Mouse (Mus musculus): ENCODE data around the gene Tsr3.
A peak's percentile ranks its signal among the peaks of the same experiment; 100 is the strongest.

Tsr3 gene

DNA sequence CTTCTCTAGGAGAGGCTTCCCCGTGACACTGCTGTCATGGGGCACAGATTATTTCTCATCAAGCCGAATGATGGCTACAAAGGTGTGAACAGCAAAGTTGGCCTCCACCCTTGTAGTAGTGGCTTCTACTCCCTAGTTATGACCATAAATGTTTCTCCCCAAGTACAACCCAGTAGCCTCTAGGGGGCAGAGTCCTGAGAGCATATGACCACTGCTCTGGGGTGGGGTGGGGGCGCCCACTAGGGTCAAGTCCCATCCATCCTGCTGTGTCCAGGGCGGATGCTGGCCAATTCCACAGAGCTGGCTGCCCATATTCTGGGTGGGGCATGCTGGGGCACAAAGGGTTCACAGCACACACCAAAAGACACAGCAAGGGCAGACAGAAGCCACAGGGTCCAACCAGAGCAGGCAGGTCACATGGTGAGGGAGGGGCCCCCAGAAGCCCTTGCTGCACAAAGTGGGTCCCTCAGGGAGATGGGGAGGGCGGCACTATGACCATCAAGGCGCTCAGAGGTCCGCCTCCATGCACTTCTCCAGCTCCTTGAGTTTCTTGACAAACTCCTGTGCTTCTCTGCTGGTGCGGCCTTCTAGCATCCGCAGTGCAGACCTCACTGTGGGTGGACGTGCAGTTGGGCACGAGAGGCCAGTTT, 3.3 kb downstream of the Tsr3 start:
- DNase-seq (ENCODE audit: low spot score in 2 of 2) = no peak

DNA sequence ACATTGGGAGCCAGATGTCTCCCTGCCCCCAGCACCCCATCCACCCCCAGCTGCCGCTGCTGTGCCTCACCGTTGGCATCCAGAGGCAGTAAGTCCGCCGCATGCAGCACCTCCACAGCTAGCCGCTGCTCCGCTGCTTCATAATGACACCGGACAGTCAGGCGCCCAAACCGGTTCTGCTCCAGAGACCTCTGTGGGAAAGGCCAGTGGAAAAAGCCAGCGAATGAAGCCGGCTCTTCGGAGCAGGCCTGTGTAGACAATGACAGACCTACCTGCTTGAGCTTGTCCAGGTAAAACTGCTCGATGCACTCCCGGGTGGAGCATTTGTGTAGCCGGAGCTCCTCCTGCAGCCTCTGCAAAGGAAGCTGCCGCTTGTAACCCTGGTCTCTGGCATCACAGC, 4.3 kb downstream of the Tsr3 start:
- DNase-seq (ENCODE audit: low spot score in 2 of 2) = no peak

DNA sequence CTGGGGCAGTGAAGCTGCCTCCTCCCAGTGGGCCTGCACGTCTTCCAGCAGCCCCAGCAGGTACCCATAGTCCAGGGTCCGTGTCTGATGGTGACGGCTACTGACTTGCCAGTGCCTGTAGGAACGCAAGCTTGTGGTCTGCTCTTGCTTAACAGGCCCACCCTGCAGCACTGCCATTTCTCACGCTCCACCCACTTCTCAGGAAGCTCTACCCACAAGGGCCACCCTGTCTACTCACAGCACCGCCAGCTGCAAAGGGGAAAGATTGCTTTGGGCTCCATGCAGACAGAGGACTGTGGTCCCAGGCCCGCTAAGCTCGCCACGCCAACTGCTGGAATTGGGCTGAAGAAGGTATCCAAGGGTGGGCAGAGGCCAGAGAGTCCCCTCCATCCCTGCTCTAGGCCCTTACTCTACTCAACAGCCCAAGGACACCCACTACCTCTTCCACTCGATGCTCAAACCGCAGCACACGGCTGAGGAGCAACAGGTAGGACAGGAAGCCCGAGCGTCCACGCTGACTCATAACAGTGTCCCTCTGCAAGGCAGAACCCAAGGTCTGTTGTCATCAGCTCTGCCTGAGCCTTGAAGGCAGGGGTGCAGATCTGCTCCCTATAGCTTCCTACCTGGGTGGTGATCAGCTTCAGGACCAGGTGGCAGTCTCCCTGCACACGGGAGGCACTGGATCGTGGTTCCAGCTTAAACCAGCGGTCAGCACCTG, 8.2 kb downstream of the Tsr3 start:
- DNase-seq (ENCODE audit: low spot score in 2 of 2) = no peak

DNA sequence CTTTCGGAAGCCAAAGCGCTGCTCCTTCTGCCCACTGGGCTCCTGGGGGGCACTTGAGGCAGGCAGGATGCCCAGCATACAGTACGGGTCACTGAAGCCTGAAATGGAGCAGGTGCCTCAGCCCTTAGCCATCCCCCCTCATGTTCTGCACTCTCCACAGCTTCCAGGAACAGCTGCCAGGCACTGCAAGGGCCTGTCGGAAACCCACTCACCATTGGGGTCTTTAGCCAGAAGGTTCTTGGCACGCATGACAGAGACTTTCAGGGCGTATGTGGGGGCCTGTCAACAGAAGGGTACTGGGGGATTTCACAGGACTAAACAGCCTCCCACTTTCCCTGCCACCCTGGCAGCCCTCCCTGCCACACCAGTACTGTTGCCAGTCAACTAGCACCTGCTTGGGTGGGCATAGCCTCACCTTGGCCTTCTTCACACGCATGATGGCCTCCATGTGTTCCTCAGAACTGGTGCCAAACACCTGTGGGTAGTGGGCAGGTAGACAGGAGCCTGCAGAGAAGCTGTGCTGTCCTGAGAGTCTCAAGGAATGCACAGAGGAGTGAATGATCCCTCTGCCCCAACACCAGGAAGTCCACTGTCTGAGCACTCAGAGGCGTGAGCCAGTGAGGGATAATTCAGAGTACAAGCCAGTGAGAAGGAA, 10.3 kb downstream of the Tsr3 start:
- peak in 1 of 2 experiments; percentile 54 for DNase-seq (ENCODE audit: low spot score in 2 of 2)

DNA sequence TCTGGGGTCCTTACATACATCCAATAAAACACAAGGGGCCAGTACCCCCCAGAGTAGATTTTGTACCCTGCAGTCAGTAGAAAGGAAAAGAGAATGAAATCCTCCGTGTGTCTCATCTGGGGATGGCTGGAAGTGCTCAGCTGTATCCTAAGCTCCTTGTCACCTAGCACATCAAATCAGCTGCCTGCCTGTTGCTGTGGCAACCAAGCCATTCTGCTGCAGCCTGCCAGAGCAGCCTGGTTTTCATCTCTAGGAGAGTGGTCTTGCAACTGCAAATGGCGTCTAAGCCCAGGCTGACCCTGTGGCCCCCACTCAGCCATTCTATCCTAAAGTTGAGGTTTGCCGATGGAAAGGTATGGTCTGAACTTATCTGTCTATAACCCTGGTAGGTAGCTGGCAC, 12.7 kb downstream of the Tsr3 start:
- no peak for DNase-seq (ENCODE audit: low spot score in 2 of 2)

DNA sequence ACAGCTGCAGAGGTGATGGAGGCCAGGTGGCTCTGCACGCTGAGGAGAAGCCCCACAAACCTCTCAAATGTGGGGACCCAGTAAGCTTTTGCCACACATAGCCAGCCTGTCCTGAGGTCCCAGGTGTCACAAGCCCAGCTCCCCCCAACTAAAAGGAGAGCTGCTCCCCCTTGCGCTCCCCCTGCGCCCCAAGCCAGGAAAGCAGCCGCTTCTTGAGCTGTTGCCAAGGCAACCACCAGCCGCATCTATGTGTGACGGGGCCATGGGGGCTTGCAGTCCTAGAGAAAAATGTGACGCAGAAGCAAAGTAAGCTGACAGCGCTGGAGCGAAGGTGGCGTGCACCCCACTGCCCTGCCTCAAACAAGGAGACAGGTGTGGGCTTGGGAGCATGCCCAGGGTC, 13.8 kb downstream of the Tsr3 start:
- DNase-seq (ENCODE audit: low spot score in 2 of 2) = no peak

DNA sequence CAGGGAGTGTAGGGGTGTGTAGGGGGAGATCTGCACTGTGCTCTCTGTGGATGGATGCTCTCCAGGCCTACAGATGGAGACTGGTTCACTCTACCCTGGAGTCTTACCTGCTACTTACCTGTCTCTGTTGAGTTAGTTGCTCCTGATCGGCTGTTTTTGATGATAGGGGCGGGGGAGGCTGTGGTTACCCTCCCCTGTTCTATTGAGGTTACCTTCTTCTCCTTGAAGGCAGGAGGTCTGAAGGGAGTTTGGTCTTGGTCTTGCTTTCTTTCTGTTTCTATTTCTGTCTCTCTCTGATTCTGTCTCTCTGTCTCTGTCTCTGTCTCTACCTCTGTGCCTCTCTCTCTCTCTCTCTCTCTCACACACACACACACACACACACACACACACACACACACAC, 15.1 kb downstream of the Tsr3 start:
- DNase-seq (ENCODE audit: low spot score in 2 of 2) = no peak

DNA sequence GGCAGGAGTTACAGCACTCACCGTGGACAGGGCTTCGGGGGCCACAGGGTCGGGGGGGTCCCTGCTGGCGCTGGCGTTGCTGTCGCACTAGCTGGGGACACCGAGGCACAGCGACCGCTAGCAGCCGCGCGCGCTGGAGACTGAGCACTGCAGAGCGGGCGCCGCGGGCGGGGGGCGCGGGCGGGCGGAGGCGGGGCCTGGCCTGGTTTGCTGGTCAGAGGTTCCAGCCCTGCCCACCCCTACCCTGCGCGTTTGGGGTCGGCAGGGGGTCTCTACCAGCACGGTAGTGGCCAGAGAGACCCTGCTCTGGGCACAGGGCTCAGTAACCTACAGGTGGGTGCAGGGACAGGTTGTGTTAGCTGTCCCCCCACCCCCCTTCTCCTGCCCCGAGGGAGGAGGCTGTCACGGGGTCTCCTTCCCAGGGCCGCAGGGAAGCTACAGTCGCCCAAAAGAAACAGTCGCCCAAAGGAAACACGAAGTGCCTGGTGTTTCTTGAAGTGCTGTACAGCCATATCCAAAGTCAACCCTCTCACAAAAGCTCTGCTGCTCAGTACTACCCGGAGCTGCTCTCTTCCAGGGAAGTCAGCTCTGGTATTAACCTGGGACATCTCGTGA, 16.3 kb downstream of the Tsr3 start, which contains the start of gene Baiap3:
Baiap3 (minus strand) TSS at position 225 of the 615 bp plus-strand sequence.
- DNase-seq (ENCODE audit: low spot score in 2 of 2) = no peak

DNA sequence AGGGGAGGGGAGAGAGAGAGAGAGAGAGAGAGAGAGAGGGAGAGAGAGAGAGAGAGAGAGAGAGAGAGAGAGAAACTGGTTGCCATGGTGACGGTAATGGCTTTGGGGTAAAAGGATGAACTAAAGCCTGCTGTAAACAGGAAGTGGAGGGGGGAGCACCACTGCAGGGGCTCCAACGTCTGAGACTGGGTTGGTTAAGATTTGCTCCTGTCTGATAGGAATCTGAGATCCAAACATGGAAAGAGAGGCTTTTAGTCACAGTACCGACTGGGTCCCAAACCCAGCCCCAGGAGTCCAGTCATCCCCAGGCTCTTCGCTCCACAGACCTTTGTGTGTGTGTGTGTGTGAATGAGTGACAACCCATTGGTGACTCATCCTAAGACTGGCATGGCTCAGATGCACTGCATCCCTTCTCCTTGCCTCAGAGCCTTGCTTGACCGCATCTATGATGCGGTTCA, 17.9 kb downstream of the Tsr3 start:
- DNase-seq (ENCODE audit: low spot score in 2 of 2) = no peak

DNA sequence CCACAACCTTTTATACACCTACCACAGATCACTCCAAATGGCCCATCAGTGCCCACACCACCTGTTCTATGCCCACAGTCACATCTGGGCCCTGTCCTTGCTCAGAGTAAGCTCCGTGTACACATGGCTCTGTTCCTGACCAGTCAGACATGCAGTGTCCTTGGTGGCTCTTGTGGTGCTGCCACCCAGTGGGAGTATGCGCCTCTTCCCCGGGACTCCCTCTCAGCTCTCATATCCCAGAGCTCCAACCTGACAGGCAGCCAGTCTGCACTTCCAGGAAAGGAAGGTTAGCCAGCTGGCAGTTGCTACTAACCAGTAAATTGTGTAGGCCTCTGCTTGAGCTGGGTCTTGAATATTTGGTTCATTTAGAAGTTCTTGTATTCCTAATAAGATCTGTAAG, 24.5 kb downstream of the Tsr3 start:
- no peak for DNase-seq (ENCODE audit: low spot score in 2 of 2)

DNA sequence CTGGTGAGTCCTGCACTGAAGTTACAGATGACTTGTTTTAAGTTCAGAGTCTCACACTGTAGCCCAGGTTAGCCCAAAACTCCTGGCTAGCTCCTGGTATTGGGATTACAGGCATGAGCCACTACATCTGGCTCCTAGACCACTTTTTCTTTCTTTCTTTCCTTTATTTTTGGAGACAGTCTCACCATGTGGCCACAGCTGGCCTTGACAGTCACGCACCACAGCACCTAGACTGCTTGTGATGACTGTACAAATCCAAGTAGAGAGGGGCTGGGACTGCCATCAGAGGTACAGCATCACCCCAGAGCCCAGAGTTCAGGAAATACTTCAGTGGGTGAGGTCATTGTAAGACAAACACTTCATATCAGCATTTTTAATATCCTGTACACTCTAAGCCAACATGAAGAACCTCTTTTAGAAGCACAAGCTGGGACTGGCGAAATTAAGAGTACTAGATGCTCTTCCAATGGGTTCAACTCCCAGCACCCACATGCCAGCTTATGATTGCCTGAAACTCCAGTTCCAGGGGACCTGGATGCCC, 30.9 kb downstream of the Tsr3 start:
- DNase-seq (ENCODE audit: low spot score in 2 of 2) = no peak

DNA sequence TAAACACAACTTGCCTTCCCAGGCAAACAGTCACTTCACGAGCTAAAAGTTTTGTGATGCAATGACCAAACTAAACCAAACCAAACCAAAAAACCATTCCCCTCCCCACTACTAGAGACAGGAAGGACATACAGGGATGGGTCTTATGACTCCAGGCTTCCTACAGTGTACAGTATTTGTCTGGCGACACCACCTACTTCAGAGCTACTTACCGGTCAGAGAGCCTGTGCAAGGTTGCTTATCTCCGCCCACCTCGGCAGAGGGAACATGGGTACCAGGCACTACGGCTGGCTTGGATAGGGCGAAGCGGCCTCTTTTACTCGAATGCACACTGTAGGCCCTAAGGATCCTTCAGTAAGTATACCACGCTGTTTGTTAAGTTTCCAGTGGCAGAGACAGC, 32.4 kb downstream of the Tsr3 start:
- no peak for DNase-seq (ENCODE audit: low spot score in 2 of 2)

DNA sequence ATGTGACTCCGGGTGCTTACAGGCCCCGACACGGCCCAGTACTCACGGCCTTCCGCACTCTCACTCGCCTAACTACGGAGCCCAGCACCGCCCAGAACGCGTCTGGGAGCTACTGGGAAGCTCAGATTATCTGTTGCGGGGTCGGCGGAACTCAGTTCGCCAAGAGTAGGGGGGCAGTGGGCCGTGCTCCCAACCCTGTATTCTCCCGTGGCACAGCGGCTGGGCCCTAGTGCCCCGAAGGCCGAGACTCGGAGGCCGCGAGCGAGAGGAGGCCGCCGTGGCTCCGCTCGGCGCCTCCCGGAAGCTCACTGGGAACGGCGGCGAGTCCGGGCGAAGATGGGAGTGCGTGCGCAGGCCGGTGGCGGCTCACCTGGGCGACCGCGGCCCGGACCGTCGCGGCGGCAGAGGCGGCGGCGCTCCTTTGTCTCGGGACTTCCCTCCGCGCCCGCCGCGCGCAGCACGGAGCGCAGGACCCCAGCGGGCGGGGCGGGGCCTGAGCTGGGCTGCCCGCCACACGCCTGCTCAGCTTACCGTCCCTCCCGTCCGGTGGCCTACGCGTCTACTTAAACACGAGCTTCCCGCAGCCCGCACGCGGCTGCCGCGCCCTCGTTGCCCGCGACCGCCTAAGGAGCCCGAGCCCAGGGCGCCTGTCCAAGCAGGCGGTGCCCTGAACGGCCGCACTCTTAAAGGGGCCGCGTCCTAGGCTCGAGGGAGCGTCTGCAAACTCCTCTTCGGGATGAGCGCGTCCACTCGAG, 33.2 kb downstream of the Tsr3 start:
- peak; percentile 59 to 78 for DNase-seq (ENCODE audit: low spot score in 2 of 2)

DNA sequence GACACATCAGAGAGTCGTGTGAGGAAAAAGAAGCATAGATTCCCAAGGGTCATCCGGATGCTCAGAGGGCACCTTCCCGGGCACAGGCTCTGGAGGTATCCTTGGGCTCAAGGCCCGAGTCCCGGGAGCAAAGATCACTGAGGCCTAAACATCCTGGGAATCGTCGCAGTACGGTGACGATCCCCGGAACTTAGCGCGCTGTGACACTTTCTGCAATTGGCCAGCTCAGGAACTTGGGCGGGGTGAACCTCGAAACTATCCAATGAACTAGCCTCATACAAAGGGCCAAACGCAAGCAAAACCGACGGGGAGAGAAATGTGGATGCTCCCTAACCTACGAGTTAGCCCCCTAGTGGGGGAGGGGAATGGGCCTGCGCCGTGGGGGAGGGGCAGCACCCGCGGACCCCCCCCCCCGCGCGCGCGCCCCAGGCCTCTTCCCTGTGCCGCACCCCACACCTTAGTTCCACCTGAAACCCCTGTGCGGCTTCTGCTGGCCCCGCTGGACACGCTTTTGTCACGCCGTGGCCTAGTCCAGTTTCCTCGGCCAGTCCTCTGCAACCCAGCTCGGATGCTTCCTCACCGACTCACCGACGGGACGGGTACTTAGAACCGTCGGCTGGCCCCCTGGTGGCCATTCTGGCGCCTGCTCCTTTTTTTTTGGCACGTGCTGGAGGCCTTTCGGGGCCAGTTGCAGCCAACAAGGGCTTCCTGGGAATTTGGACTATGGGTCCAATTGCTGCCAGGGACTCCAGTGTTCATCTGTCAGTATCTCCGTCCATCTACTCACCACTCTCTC, 33.9 kb downstream of the Tsr3 start:
- peak; percentile 85 to 98 for DNase-seq (ENCODE audit: low spot score in 2 of 2)

DNA sequence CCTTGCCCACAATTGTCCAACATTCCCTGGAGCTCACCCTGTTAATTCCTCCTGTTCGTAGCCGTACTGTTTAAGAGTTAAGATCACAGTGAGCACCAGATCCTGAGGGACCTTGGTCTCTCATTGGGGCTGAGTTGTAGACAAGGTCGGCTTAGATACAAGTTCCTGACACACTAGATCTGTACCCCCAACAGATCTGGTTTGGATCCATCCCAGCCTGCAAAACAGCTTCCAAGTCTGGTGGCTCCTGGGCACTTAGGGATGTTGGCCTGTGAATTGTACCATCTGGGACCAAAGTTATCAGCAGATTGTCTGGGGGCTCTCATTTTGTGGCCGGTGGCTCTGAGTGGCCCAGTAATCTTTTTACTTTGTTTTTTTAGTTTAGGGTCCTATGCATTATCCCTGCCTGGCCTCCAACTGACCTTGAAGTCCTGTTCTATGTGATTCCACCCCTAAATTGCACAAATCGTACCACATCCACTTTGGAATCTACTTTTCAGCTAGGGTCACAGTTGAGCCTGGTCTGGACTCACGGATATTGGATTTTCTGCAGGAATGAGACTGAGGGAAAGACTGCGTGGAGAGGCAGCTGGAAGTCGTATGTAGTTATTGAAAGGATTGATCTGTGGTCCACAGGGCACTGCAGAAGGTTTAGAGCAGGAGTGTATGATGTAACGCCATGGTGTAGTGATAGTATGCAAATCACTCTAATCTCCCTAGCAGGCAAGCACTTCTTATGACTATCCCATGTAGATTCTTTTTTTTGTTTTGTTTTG, 34.8 kb downstream of the Tsr3 start, which contains the start of gene Ube2i:
Ube2i (minus strand) TSS at position 52 of the 776 bp plus-strand sequence.
- DNase-seq (ENCODE audit: low spot score in 2 of 2) = no peak

DNA sequence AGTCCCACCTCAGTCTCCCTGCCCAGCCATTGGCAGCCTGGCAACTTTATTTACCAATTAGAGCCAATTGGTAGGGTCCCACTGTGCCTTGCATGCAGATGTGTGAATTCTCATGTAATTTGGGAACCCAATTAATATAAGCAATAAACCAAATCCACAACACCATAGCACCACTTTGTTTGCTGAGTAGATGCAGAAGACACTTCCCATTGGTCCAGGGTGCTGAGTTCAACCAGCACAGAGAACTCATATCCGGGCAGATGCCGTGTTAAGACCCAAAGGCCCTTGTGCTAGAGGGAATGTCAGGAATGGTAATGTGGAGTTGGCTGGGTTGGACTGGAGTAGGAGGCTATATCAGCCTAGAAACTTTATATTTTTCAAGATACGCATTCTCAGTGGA, 35.9 kb downstream of the Tsr3 start:
- no peak for DNase-seq (ENCODE audit: low spot score in 2 of 2)

DNA sequence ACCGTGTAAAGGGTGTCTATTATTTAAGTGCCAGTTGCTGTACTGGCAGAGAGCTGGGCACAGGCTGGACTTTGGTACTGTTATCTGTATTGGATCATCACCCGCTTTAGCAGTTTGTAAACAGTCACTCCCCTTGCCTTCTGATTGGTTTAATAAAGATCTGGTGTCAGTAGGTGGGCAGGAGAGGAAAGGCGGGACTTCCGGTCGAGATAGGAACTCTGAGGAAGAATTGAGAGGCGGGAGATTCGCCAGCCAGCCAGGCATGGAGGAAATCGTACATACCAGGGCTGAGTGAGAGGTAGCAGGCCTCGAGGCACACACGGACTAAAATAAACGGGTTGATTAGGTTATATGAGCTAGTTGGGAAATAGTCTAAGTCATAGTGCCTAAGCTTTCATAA, 42.2 kb downstream of the Tsr3 start:
- DNase-seq (ENCODE audit: low spot score in 2 of 2) = no peak

DNA sequence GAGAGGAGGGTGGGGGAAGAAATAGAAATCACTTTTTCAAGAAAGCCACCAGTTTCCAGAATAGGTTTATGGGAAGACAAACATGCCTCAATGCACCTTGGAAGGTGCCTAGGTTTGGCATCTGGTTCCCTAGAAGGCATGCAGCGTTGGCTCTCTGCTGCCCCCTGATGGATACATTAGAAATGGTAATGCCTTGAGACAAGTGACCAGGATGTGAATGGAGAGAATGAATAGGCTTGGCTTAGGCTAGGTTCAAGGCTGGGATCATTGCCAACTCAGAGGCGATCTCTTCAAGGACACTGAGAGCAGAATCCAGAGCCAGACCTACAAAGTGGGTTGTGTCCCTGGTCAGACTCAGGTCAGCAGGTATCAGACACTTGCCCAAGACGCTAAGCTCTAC, 45.1 kb downstream of the Tsr3 start:
- DNase-seq (ENCODE audit: low spot score in 2 of 2) = peak; percentile 38 to 80

DNA sequence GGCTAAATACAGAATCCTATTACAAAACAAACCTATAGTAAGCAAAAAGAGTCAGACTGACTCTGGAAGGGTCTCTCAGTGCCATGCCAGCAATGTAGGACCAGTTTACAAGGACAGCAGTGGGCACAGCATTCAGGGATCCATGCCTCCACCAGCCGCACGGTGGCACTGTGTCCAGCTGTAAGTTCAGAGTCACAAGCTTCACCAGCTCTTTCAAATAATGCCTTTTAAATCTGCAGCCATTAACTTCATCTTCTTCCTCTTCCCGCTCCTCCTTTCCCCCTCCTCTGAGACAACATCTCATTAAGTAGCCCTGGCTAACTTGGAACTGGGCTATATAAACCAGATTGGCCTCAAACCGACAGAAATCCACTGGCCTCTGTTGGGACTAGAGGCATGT, 48.9 kb downstream of the Tsr3 start:
- peak in 1 of 2 experiments; percentile 56 for DNase-seq (ENCODE audit: low spot score in 2 of 2)

DNA sequence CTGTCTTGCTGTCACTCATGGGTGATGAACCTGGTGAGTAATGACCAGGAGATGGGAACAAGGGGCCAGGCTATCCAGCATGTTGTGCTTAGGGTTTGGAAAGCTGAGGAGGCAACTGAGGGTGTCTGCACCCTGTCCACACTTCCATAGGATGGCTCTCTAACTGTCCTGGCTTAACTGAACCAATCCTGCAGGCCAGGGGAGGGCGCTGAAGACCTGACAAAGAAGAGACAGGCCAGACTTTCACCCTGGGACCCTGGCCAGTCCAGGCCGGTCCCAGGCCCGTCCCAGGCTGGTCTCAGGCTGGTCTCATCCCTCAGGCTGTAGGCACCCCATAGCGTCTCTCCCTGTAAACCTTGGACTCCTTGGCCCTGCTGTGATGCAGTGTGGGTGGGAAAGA, 50.4 kb downstream of the Tsr3 start:
- no peak for DNase-seq (ENCODE audit: low spot score in 2 of 2)

Measured in cerebellum, postnatal 4 days (tissue).